Mouse (Mus musculus): ENCODE measurements around the gene Top3b.
A peak's percentile ranks its signal among the peaks of the same experiment; 100 is the strongest.
"Not testable (repeated sequence)": the region's sequence is repeated elsewhere in the genome, so short reads cannot be mapped to it uniquely, and the experiment has no call there.

Gene Top3b

GRCm38 (mm10) chr16:16896382-16897055, 26.0 kb downstream of the Top3b start, which contains the start of gene Ppm1f:
Gene Ppm1f, plus strand, starts transcription at chr16:16896469.
- peak; percentile 97 for DNase-seq (ENCODE audit: low read depth in 2 of 2, low spot score in 2 of 2)

GRCm38 (mm10) chr16:16897056-16897584, 26.6 kb downstream of the Top3b start:
- no peak for DNase-seq (ENCODE audit: low read depth in 2 of 2, low spot score in 2 of 2)

- no peak for DNase-seq (ENCODE audit: low read depth in 2 of 2, low spot score in 2 of 2)
Measured at GRCm38 (mm10) chr16:16902329-16902728, 31.8 kb downstream of the Top3b start.

- DNase-seq (ENCODE audit: low read depth in 2 of 2, low spot score in 2 of 2): no peak
Measured at GRCm38 (mm10) chr16:16903188-16903587, 32.7 kb downstream of the Top3b start.

GRCm38 (mm10) chr16:16907799-16908198, 37.3 kb downstream of the Top3b start:
- DNase-seq (ENCODE audit: low read depth in 2 of 2, low spot score in 2 of 2): no peak

- DNase-seq (ENCODE audit: low read depth in 2 of 2, low spot score in 2 of 2): peak; percentile 67 to 72
Measured at GRCm38 (mm10) chr16:16911641-16912597, 41.4 kb downstream of the Top3b start.

GRCm38 (mm10) chr16:16913440-16913839, 42.9 kb downstream of the Top3b start:
- no peak for DNase-seq (ENCODE audit: low read depth in 2 of 2, low spot score in 2 of 2)

GRCm38 (mm10) chr16:16918441-16919117, 48.0 kb downstream of the Top3b start:
- no peak for DNase-seq (ENCODE audit: low read depth in 2 of 2, low spot score in 2 of 2)

- DNase-seq (ENCODE audit: low read depth in 2 of 2, low spot score in 2 of 2): no peak
Measured at GRCm38 (mm10) chr16:16921021-16921435, 50.5 kb downstream of the Top3b start.

- DNase-seq (ENCODE audit: low read depth in 2 of 2, low spot score in 2 of 2): no peak
Measured at GRCm38 (mm10) chr16:16924481-16924880, 53.9 kb downstream of the Top3b start.

- DNase-seq (ENCODE audit: low read depth in 2 of 2, low spot score in 2 of 2): no peak
Measured at GRCm38 (mm10) chr16:16926536-16926935, 56.0 kb downstream of the Top3b start.

- DNase-seq (ENCODE audit: low read depth in 2 of 2, low spot score in 2 of 2): not testable (repeated sequence)
Measured at GRCm38 (mm10) chr16:16928908-16929307, 58.4 kb downstream of the Top3b start.

GRCm38 (mm10) chr16:16930326-16930725, 59.8 kb downstream of the Top3b start:
- DNase-seq (ENCODE audit: low read depth in 2 of 2, low spot score in 2 of 2): no peak

- no peak for DNase-seq (ENCODE audit: low read depth in 2 of 2, low spot score in 2 of 2)
Measured at GRCm38 (mm10) chr16:16930810-16931296, 60.3 kb downstream of the Top3b start.

GRCm38 (mm10) chr16:16939543-16939942, 69.0 kb downstream of the Top3b start:
- DNase-seq (ENCODE audit: low read depth in 2 of 2, low spot score in 2 of 2): no peak

- no peak for DNase-seq (ENCODE audit: low read depth in 2 of 2, low spot score in 2 of 2)
Measured at GRCm38 (mm10) chr16:16941078-16941477, 70.5 kb downstream of the Top3b start.
